Mouse (Mus musculus): ENCODE results near the gene Gstt2. TPM values are rescaled to one million over a fixed set of nuclear protein-coding genes. Genes with fewer than 3 reads are reported as not detected.
"Not testable (repeated sequence)": the region's sequence is repeated elsewhere in the genome, so short reads cannot be mapped to it uniquely, and the experiment has no call there.

The Gstt2 gene
- total RNA-seq, 1 experiment from 2014 or later = 33.3 TPM

DNA sequence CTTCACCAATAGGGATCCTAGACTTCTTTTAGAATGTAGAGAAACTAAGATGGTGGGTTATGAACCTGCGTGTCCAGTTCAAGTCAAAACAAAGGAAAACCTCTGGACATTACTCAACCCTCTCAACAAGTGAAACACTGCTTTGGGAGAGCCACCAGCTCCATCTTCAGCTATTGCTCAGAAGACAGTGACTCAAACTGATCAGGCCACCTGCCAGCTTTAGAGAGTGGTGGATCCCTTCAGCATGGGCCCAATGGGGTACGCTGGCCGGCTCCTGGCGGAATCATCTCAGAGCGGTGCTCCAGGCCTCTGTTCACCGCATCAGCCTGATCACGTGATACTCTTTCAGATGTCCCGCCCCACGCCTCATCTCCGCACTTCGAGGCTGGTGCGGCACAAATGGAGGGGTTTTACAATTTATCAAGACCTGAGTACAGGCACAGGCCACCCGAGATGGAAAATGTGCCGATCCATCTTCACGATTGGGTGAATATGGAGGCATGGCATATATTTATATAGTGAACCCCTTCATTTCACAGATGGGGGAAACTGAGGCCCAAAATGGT, 18.3 kb upstream of the Gstt2 start:
- DNase-seq = no peak

DNA sequence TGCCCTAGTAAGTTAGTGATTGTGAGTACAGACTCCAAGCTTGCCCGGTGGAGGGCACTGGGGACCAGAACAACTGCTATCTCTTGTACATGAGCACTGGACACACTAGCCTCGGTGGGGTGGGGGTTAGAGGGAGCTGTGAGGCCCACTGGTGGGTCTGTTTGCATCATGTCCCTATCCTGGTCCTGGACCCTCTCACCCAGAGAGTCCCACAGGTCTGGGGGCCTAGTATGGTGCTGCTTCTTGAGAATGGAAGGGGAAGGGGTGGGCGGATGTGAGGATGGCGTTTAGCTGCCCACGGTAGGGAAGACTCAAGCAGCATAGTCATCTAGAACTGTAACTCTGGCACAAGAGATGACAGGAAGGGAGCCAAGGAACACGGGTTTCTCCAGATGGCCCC, 17.6 kb upstream of the Gstt2 start:
- no peak for DNase-seq

DNA sequence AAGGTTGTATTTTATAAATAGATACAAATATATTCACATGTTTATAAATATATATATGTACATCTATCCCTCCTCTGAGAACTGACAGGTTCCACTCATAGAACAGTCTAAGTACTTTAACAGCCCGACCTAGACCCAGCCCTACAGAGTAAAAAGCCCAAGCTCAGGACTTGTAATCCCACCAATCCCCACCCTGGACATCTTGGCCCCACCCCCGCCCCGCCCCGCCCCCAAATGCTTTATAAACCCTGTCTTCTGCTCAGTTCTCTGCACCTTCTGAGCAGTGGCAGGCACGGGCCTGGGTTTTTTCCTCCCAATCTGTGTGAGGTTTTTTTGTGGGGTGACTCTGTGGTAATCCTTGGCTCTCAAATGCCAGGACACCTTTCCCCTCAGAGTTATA, 16.9 kb upstream of the Gstt2 start:
- no peak for DNase-seq

DNA sequence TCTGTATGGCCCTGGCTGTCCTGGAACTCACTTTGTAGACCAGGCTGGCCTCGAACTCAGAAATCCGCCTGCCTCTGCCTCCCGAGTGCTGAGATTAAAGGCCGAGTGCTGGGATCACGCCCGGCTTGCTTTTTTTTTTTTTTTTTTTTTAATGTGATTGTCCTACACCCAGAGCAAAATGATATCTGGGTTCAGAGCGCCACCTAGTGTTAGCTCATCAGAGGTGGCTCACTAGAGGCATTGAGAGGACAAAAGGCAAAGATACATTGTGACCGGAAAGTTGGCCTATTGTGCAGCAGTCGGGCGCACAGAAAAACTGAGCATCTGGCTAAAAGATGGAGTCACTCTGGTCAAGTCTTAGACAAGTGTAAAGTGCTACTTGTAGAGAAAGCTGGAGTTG, 16.2 kb upstream of the Gstt2 start:
- peak; percentile 91 for DNase-seq

DNA sequence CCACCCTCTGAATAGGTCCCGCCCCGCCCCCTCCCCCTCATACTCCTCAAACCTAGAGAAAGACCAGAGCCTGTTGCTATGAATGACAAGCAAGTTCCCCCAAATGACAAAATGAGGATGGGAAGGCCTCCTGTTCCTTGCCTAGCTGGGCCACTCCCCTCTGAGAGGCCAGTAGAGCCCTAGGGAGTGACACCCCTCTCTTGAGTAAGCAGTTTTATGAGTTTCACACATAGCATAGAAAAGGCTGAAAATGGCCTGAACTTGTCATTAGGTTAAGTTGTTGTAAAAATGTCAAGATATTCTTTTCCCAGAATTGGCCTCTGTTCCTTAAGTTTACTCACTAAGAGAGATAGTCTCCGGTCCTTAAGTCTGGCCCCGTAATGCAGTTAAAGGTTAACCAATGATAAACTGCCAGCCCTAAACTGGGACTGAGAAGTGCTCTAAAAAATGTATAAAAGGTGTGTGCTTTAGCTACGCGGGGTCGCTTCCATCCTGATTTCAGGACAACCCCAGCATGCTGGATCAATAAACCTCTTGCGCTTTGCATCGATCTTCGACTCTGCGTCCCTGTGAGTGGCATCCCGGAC, 15.4 kb upstream of the Gstt2 start:
- no peak for DNase-seq

DNA sequence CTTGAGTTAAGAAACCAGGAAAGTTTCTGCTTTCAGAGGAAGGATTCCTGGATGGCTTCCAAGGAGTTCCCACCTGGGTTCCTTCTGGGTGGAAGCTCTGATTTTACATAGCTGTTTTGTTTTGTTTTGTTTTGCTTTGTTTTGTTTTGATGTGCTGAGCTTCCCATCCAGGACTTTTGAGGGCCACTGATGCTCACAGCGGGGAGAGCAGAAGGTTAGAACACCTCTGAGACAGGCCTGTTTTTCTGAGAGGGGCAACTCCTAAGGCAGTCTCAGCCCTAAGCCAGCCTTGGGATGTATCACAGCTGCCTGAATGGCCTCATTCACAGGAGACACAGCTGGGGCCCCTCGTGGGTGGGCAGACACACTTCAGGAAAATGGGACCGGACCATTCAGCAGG, 14.5 kb upstream of the Gstt2 start:
- DNase-seq = no peak

DNA sequence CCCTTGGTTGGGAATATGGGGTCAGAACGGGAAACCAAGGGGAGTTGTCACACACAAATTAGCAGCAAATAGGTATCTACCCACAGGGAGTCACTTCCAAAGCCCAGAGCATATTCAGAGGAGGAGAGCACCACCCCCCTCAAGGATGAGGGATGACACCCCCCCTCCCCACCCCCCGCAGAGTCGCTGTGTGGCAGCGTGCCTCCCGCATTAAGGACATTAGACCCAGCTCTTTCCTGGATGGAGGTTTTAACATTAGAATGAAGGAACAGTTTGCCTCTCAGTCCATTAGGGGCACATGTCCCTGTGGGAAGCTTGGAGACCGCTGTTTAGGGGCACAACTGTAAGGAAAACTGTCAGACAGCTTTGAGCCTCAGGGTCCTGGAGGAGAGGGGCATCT, 13.9 kb upstream of the Gstt2 start:
- DNase-seq = no peak

DNA sequence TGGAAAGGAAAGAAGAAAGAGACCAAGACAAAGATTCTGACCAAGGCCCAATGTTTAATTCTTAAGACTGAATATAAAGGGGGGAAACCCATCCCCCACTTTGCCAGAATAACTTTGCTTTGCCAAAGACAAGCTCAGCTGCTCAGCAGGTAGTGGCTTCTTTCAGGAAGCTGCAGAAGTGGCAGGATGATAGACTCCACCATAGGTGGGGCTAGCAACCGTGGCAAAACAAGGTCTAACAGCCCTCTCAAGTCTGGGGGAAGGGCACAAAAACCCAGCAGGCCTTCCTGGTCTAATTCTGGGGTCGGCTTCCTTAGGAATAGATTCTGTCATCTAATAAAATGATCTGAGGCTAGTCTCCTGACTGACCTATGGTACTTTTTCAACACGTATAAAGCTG, 11.2 kb upstream of the Gstt2 start:
- DNase-seq = no peak

DNA sequence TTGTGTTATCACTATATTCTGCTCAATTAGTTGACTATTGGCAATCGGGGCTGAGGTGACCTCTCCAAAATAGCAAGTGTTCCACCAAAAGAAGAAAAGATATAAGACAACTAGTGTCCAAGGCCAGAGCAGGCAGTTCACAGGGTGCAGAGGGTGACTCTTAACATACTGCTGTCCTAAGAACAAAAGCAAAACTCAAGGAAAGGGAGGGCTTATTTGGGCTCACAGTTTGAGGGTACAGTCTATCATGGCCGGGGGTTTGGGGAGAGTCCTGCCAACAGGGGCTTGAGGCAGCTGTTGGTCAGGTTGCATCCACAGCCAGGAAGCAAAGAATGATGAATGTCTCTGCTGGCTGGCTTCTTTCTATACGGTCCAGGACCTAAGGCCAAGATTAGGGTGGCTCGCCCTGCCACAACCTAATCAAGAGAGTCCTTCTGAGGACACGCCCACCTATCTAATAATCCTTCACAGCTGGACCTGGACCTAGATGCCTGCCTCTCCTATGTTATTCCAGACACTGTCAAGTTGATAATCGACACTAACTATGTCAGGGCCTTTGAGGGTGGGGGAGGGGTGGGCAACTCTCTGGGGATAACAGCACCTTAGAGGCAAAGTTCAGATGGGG, 8.2 kb upstream of the Gstt2 start:
- DNase-seq = no peak

DNA sequence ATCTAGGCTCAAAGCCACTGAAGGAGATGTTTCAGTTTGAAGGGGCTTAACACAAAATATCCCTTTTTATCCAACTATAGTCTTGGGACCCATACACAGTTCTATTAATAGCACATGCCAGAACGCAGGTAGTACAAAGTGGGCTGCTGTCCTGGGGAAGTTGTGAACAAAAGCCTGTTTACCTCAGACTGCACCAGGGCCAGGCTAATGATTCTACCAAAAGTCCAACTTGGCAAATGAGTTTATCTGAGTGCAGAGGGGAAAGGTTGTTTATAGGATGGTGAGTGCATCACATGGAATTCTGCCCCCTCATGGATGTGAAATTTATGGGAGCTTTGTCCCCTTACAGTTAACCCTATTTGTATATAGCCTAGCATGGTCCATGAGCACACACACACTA, 7.6 kb upstream of the Gstt2 start:
- no peak for DNase-seq

DNA sequence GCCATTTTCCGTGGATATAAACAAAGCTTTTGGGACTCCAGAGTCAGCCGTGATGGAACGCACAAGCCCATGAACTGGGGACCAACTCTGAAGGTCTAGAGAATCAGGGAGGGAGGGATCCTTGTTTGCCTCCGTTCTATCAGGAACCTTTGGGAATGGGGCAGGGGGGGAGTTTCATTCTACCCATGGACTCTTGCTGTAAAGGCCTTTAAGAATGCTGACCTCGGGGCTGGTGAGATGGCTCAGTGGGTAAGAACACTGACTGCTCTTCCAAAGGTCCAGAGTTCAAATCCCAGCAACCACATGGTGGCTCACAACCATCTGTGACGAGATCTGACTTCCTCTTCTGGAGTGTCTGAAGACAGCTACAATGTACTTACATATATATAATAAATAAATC, 6.7 kb upstream of the Gstt2 start:
- DNase-seq = not testable (repeated sequence)

DNA sequence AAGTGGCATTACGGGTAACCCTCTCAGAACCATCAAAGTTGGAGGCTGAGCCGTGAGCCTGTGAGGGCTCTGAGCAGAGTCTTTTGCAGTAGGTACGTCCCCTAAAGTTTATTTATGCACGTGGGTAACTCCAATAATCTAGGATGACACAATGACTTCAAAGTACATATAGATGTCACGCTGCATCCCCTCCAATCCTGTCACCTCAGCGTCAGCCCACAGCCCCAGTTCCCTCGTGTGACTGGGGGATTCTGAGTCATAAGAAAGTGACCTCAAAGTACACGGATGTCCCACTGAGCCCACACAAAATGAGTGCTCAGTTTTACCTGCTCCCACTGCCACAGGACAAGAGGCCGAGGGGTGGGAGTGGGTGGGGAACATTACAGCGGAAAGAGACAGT, 1.9 kb upstream of the Gstt2 start:
- no peak for DNase-seq

DNA sequence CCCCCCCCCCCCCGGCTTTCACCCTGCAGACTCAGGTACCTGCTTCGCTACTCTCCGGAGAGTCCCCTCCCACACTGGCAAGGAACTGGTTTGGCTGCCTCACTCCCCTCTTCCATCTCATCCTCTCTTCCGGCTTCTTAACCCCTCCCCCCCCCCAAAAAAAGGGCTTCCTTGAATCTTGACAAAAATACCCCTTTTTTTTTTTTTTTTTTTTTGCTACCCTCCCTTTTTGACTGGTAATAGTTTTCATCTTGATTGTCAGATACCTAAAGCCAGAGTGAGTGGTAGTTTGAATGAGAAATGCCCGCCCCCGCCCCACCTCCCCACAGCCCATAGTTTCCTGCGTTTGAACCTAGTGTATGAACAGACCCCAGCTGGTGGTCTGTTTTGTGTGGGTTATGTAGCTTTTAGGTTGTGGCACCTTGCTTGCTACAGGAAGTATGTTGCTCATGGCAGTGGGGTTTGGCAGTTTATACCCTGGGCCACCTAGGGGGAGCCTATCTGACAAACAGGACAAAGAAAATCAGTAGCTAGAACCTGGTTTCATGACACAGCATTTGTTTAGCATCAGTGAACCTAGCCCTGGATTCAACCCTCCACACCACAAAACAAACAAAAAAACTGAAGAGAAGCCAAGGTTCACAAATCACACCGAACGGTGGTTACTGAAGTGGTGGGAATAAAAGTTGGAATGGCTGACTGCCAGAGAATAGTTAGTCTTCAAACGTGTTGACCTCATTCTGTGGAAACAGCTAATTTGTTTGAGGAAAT, 1.3 kb downstream of the Gstt2 start:
- DNase-seq = no peak

DNA sequence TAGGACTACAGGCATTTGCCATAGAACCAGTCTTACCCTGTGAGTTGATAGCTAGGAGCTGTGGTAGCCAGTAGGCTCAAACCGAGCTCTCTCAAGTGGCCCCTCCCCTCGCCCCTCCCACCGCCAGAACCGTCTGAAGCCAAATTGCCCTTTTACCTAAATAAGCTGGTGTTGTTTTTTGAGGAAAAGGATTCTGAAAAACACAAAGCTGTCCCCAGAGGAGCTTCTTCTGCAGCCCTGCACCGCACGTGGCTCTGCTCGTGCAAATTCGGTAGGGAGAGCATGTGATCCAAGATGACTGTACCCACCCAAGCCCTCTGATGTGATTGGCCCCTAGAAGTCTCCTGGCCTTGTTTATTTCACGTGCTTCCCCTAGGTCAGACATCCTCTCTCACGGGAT, 1.9 kb downstream of the Gstt2 start:
- DNase-seq = peak; percentile 85

DNA sequence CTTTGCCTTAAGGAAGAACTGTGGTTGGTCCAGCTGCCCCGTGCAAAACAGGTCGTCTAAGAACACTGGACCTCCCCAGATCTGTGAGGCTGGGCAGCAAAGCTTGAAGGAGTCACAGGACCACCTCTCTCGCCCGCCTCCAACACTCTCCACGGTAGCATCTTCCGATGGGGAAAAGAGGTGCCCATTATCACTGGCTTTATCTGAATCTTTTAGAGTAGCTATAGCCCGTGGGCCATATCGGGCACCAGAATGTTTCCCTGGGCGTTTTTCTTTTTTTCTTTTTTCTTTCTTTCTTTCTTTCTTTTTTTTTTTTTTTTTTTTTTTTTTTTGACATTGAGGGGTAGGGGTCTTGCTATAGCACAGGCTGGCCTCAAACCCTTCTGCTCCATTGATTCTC, 2.5 kb downstream of the Gstt2 start:
- no peak for DNase-seq

DNA sequence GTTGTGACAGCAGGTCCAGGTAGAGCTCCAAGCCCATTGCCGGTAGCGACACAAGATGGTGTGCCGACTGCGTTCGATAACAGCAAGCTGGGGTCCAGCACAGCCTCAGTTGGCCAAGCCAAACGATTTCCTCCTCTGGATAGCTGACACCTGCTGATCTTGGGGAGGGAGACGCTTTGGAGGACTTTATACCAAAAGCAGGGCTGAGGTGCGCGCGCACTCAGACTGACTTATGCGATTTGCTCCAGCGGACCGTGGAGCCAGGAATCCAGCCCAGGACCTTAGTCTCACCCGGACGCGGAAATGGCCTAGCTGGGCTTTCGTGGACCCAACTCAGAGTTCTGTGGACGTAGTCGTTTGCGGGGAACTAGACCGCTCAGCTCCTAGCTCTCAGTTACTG, 3.0 kb downstream of the Gstt2 start:
- peak; percentile 89 for DNase-seq

DNA sequence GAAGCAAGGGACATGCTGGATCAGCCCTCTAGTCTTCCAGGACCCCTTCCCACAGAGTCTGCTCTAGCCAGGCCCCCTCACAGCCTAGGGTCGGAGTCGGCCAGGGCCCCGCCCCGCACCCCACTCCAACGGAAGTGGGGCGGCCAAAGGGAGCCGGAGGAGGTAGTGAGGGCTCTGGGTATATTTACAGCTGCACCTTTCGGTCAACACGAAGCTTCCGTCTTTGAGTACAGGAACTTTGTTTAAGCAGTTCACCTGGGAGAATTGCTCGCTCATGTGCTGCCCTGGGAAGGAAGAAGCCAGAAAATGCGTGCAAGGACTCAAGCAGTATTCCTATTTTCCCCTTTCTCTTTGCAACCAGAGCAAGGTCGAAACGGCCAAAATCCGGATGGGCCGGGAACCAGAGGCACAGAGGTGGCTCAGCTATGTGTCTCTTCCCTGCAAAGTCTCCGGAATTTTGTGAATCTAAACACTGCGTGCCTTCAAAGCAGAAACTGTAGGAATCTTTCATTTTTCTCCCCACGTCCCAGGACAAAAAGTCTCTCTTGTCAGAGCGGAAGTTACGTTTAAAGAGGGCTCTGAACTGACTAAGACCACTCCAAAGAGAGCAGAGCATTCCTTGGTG, 3.7 kb downstream of the Gstt2 start:
- DNase-seq = peak; percentile 53

DNA sequence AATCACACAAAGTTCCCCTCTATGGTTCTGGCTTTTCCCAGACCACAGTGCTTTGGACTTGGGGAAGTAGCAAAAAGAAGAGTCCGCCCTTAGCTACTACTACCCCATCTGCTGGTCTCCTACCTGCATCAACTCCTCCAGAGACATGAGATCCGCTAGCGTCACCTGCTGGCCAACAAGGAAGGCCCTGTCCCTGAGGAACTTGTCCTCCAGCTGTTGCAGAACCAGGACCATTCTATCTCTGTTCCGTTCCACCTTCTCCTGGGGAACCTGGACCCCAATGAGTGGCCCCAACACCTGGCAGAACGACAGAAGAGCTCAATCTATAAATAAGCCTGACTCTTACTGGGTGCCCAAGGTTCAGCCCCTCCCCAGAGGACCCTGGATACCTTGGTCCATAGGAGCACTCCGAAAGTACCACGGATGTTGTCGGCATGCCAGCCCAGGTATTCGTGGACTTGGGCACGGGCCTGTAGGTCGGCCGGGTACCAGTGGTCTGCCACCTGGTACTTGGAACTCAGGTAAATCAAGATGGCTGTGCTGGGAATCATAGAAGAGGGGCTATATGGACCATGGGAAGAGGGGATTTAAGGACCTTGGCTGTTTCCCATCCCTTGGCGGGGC, 4.8 kb downstream of the Gstt2 start:
- peak; percentile 87 for DNase-seq

DNA sequence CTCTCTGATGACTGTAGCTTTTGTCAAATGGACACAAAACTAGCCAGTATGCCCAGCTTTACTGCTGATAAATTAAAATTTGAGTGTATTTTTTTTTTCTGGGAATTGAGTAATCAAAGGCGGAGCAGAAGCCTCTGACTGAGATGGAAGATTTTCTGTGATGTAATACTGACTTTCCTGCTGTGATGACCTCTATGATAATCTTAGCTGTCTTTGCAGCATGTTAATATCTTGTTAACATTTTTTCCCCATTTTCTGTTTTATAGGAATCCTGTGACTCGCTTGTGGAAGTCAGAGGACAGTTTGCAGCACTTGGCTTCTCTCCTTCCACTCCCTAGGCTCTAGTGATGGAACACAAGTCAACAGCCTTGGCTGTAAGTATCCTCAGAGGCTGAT, 7.0 kb downstream of the Gstt2 start:
- DNase-seq = no peak

DNA sequence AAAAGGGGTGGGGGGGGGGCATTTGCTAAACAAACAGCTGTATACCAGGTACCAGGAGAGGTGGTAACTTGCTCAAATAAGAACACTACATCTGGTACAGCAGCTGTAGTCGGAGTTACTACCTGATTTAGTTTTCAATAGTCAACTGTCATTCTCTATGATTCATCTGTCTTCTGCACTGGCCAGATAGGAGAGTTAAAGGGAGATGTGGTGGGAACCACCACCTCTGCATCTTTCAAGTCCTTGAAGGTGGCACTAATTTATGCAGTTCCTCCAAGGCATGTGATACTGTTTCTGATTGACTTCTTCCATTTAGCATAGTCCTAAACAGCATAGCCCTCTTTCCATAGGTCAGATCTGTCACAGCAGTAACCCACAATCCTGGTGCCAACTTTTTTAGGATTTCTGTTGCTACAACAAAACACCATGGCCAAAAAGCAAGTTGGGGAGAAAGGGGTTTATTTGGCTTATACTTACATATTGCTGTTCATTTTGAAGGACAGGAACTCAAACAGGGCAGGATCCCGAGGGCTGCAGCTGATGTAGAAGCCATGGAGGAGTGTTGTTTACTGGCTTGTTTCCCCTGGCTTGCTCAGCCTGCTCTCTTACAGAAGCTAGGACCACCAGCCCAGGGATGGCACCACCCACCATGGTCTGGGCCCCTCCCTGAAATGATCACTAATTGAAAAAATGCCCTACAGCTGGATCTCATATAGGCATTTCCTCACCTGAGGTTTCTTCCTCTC, 7.5 kb downstream of the Gstt2 start:
- DNase-seq = no peak

DNA sequence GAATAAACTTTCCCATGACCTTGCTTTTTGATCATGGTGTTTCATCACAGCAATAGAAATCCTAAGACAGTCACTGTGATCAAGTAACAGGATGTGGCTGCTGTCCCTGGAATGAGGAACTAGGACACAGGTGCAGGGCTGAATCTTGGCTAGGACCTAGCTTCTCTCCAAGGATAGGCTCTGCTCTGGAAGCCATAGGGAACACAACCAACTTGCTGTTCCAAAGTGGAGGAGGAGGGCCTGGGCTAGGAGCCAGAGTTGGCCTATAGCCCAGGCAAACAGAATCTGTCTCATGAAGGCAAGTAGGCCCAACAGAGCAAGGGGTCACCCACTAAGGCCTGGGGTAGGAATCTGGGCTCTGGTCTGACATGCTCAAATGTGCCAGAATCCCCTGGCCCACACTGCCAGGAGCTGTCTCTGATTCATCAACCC, 8.7 kb downstream of the Gstt2 start:
- peak; percentile 71 for DNase-seq

Measured in adrenal gland, postnatal 14 days (tissue).